Mouse (Mus musculus) G1E (cell line): ENCODE measurements around the gene Selenop.

ENCODE experiments used
- CTCF ChIP-seq: IDR thresholded peaks from 2 replicates; pipeline ENCODE4 v1.5.1; 2012; ENCODE audit warnings: low read depth, low read length, inconsistent platforms, mixed read lengths
- GATA2 ChIP-seq: IDR thresholded peaks from 2 replicates; pipeline ENCODE4 v1.6.1; 2012; ENCODE audit warnings: low read depth, low read length, inconsistent platforms, borderline replicate concordance

GRCm38 (mm10) chr15:3228990-3229389 lies 39.4 kb upstream of the Selenop start:
- TF ChIP-seq CTCF (no peak), GATA2 (no peak)
